Mouse (Mus musculus): ENCODE measurements around the gene Cisd1.

DNA sequence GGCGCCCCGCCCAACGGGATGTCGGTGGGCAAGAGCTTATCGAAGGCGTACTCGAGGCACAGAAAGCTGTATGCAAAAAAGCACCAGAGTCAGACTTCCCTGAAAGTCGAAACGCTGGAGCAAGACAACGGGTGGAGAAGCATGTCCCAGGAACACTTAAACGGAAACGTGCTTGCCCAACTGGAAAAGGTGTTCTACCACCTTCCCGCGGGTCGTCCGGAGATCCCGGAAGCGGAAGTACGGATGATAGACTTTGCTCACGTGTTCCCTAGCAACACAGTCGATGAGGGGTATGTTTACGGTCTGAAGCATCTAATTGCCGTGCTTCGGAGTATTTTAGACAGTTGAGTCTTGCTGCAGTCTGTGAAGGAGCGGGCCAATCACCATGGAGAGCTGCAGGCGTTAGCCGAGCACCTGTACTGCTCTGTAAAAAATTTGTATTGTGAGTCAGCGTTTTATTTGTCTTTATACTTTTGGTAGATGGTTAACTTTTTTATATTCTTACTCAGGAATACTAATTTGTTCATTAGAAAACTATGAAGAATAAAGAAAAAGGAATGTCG lies 36.8 kb upstream of the Cisd1 start:
- TF ChIP-seq CTCF (conservative IDR thresholded peaks at IDR 0.05; ENCODE audit: low read length) (no peak), POU5F1 (IDR thresholded peaks at IDR 0.05; ENCODE audit: borderline replicate concordance, low read length) (no peak)

Measured in E14TG2a.4 (cell line).